Mouse (Mus musculus) thymus, postnatal 25 days (tissue): ENCODE results near the gene Erc2.

Experiments used
- DNase-seq: peaks from one replicate; pipeline ENCODE4 v3.0.0; 2022

The Erc2 gene

DNA sequence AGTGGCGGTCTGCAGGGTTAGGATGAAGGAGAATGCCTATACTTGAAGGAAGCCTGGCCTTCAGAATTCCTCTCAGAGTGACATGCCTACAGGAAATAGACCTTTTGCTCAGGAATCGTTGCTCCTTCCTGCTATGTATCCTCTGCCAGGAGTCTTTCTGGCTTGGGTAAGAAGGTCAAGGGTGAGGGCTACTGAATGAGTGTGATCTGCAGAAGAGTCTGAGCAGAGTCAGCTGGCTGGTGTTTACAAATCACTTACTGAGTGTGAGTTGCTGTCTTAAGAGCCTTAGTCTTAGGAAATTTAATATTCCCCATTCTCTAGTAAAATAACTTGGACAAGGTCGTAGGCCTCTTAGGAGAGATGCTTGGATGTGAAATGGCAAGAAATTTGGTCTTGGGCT lies 450.3 kb downstream of the Erc2 start:
- no peak for DNase-seq

DNA sequence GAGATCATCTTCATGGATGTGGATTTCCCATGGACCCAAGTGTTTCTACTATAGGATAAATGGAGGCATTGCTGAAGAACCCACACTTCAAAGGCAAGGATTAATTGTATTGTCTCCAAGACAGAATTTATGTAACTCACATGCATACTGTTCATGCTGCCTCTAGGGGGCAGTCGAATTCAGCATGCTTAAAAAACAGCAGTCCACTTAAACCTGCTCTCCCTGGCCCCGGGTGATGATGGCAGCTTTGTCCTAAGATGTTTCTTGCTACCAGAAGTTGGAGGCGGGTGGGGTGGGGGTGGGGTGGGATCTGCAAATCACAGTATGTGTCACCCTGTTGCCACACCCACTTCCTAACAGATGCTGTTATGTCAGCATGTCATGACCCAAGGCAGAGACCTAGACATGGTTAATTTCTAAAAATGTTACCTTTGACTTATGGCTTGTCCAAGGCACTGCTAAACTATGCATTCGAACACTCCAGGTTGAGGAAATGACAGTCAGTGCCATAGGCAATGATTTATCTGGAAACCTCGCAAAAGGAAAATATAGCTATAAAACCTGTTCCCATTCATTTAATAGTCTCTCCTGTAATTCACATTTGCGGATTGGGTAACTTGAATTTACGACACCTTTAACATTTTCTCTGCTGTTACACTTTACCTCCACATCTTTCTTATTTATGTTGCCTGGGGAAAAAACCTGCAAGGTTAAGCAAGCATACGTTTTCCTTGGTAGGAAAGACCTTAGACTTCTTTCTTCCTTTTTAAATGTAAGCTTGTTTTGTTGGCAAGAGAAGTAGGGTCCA lies 467.6 kb downstream of the Erc2 start:
- DNase-seq: no peak

GRCm38 (mm10) chr14:28091367-28091766 lies 469.1 kb downstream of the Erc2 start:
- DNase-seq: no peak

DNA sequence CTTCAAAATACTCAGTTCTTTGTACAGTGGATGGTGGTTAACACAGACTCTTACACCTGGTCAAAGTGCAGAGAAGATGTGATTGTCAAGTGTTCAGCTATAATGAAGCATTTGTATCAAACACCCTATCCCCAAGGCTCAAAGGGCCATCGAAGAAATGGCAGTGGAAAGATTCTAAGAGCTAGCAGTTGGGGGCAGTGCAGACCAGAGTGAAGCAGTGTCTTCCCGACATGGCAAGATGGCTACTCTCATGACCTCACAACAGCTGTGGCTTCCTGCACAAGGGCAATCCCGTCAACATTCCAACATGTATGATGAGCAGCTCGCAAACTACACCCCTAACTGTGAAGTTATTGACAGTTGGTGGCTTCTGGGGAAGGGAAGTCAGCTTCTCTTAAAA lies 471.0 kb downstream of the Erc2 start:
- no peak for DNase-seq

- DNase-seq: no peak
These were observed 471.7 kb downstream of the Erc2 start for GRCm38 (mm10) chr14:28093913-28094312.

- no peak for DNase-seq
These were observed 476.9 kb downstream of the Erc2 start for GRCm38 (mm10) chr14:28099084-28099483.

- DNase-seq: no peak
These were observed 490.9 kb downstream of the Erc2 start for GRCm38 (mm10) chr14:28113121-28113520.

DNA sequence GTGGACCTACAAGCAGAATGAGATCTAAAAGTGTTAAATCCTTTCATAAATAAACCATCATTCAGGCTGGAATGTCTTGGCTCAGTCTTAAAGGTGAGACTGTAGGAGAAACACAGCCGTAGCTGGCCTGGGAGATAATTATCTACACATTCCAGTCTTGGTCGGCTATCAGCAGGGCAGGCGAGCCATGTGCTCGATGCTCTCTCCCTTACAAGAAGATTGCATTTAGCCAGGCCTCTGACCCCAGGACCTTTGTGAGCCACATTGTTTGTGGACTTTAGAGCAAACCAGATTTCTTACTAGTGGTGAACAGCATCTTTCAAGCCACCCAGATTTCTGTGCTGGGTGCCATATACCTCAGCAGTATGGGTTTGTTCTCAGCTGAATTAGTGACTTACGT lies 498.6 kb downstream of the Erc2 start:
- no peak for DNase-seq

DNA sequence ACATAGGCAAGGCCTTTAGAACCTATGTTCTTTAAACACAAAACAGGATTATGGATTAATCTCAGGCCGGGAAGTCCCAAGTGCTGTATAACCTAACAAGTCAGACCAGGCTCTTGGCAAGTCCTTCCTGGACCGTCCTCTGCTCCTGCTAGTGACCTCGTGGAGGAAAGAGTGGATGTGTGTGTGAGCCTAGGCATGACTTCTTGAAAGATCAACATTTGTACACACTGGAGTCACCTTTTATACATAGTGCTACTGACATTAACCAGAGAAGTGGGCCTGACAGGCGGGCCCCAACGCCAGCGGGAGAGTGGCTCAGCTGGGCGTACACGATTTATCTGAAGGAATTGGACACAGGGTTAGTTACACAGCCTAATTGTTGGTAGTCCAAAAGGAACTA lies 504.6 kb downstream of the Erc2 start:
- no peak for DNase-seq

DNA sequence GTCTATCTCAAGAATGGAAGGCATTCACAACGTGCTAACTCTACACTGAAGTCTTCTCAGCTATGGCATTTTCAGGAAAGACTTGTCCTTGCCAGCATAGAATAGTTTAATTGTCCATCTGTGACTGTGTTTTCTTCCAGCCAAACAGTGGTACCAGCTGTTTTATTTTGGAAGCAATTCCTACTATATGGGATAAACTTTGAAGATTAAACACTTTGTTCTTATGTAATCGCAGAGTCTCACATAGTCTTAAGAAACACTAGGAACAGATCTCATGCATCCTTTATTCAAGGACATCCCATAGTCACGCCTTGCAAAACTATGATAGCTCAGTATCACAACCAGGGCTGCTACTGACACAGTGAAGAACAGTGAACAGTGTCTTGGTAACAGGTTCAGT lies 506.8 kb downstream of the Erc2 start:
- DNase-seq: no peak

- no peak for DNase-seq
These were observed 521.8 kb downstream of the Erc2 start for GRCm38 (mm10) chr14:28143998-28144397.

DNA sequence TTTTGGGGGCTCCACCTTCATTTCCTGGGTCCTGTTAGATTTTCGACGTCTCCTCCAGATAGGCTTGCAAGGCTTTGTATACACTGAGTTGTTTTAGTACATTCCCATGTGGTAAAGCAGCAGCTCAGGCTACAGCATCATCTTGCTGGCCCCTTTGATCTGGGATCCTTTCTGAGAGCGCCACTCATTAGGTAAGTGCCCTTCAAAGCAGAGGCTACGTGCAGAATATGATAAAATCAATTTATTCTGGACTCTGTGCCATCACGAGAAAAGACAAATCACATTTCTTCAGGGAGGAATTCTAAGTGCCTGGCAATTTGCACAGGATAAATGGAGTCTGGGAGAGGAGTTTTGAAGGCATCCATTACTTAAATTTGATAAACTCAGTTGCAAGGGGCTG lies 525.0 kb downstream of the Erc2 start:
- DNase-seq: no peak

DNA sequence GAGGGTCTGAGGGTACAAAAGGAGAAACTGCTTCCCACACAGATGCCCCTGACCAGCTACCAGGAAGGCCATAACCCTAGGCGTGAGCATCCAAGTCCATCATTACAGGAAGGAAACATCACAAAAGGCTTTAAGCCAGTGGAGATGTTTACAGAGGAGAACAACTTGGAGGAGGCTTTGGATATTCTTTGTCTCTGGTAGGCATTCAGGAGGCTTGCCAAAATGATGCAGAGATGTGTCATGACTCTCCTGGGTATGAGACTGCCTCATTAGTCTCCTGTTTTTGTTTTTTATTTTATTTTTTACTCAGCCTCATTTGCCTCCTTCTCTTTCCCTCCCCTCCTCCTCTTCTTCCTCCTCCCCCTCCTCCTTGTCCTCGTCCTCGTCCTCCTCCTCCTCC lies 528.7 kb downstream of the Erc2 start:
- DNase-seq: no peak

- no peak for DNase-seq
These were observed 533.5 kb downstream of the Erc2 start for GRCm38 (mm10) chr14:28155706-28156105.

GRCm38 (mm10) chr14:28160852-28161251 lies 538.6 kb downstream of the Erc2 start:
- DNase-seq: no peak

DNA sequence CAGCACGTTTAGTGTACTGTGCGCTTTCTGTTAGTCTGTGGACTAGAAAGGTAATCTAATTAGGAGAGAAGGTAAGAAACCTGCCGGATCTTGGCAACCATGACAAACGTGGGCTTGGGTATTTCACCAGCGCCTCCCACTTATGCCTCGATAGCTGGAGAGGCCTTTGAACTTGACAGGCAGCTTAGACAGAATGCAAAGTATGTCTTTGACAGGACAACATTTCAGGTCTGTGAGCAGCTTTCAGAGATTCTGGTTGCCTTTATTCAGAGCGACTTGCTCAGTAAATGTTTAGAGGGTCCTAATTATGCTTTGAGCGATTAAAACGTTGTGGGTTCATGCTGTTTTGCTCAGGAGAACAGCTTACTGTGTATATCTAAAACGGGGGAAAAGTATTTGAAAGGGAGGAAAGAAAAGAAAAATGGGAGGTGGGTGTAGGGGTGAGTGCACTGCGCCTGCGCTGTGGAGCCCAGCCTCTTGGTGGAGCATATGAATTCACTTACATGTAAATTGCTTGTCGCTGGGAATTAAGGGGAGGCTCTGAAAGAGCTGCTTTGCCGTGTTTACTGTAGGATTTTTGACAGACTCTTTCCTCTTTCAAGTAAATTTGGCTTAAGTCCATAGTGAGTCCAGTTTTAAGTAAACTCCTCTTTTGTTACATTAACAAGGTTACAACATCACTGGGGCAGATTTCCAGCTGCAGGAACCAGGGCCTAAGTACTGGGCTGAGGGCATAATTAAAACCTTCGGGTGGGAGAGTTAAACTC lies 542.6 kb downstream of the Erc2 start:
- DNase-seq: no peak

DNA sequence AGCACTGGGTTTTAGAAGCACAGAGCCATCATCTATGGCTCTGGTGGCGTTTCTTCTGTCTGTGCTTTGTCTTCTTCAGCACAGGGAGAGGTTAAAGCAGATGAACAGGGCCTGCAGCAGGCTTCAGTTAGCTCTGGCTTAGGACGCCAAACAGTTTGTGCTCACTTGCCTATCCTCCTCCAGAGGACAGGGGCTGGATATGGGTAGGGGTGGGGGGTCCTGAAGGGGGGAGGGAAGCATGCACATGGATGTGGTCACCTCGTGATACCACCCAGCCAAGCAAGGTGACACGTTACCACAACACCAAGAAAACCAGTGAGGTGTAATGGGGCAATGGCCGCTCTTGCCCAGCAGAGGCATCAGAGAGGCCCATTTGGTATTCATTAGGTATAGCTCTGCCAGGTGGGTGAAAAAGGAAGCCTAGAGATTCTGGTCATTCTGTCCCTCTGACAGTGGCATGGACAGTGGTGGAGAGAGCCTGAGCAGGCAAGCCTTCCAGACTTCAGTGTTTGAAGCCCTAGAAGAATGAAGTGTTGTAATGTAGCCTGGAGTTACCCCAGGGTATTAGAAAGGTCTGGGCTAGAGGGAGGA lies 543.5 kb downstream of the Erc2 start:
- no peak for DNase-seq

DNA sequence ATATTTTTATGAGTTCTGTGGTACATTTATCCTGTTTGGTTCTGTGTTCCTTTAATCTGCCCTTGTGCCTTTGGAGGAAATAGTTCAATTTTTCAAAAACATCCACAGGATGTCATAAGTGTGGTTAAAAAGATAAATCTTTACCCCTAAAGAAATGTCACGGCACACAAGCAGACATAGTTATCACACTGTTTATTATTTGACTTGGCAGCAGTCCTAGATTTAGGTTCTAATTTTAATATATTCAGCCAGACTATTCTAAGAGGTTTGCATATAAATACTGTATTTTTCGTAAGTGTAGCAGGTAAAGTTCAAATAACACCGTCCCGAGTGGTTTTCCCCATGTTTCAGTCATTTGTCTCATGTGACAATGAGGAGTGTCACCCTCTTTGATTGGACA lies 548.5 kb downstream of the Erc2 start:
- DNase-seq: no peak

DNA sequence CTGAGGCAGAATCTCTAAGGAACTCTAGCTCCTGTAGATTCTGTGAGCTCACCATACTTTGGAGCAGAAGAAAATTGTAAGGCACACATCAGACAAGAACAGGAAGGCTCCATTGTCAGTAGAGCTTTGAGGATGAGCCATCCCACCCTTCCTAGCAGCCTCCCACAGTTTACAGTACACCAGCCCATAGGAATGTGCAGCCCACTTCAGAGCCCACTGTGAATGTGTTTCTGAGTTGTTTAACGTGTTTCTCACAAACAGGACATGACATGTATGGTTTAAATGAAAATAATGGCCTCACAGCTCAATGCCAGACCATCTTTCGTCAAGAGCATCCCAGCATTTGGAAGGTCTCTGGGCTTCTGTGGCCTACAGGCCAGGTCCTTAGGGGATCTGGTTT lies 549.1 kb downstream of the Erc2 start:
- DNase-seq: no peak

GRCm38 (mm10) chr14:28173736-28174135 lies 551.5 kb downstream of the Erc2 start:
- DNase-seq: no peak

GRCm38 (mm10) chr14:28181070-28181825 lies 559.0 kb downstream of the Erc2 start:
- DNase-seq: no peak

GRCm38 (mm10) chr14:28192711-28193364 lies 570.6 kb downstream of the Erc2 start:
- DNase-seq: no peak

DNA sequence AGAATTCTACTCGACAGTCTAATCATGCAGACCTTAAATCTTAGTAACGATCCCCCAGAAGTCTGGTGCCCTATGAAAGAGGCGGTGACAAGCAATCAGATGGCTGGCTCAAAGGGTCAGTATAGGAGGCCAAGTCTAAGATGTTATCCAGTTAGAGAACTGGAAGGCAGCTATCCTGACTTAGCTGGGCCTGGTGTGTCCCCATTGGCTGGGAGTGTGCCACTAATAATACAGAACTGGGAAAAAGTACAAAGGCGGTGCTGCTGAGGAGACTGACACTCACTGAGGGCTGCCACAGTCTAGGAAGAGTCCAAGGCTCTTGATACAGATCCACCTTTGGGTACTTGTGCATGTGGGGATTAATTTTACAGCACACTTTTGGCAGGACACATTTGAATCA lies 581.6 kb downstream of the Erc2 start:
- DNase-seq: no peak
